Mouse (Mus musculus): ENCODE results near the gene Ramp2. TPM values are rescaled to one million over a fixed set of nuclear protein-coding genes. Genes with fewer than 3 reads are reported as not detected.
A peak's percentile ranks its signal among the peaks of the same experiment; 100 is the strongest.

The Ramp2 gene
- total RNA-seq, 2 experiments from 2014 or later: 40.4 to 44.7 TPM

DNA sequence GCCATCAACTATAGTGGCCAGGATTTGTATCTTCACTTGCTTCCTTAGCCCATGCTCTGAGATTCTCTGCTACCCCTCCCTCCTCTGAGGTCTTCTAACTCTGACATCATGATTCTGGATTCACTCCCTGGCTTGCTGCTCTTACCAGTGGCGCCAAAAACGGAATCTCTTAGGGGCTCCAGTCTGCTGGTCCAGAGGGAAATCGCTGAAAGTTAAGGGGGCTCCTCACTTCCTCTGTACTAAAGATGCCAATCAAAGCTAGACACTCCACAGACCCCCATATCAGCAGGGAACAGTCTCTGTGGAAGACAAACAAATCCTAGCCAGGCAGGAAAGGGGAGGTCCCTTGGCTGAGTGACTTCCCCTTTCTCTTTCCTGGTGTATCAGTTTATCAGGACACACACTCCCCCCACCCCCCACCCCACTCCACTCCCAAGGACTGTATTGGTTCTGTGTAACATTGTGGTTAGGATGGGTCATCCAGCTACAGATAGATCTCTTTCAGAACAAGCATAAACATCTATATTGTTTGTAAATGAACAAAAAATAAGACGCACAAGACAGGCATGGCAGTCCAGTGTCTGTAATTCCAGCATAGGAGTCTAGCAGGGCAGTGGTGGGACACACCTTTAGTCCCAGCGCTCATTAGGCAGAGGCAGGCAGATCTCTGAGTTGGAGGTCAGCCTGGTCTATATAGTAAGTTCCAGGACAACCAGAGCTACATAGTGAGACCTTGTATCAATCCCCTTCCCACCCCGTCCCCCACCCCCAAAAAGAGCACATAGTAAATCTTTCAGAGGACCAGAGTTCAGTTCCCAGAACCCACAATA is 13.6 kb upstream of the Ramp2 start:
- intact Hi-C loops (cut with DNase I): no loop called here
- no peak for DNase-seq (ENCODE audit: low spot score in 2 of 2)

DNA sequence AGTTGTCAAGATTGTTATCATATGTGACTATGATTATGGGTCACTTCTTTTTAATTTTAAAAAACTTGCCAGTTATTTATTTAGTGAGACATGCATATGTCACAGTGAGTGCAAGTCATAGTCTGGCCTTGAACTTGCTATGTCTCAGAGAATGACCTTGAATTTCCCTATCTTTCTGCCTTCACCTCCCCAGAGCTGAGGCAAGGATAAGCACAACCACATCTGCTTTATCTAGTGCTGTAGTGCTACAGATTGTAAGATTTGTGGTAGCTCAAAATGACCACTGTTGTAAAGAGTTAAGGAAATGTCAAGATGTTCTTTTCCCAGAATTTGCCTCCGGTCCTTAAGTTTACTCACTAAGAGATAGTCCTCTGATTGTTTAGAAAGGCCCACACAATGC is 12.6 kb upstream of the Ramp2 start:
- DNase-seq (ENCODE audit: low spot score in 2 of 2): no peak
- intact Hi-C loops (cut with DNase I): no loop called here

DNA sequence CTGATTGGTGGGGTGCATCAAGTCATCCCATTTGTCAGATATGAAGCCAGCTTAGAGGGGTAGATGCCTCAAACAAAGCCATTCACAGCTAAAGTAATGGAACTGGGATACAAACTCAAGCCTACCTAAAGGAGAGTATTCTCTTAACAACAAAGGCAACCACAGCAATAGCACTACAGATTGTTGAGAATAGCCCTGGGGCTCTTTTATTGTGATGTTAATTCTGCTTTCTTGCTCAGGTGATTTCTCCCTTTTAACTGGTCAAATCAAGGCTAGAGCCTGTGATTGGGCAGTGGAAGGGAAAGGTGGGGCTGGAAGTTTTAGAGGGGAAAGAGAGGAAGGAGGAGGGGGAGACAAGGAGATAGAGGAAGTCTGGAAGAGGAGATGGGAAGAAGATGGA is 11.7 kb upstream of the Ramp2 start:
- intact Hi-C loops (cut with DNase I): no loop called here
- no peak for DNase-seq (ENCODE audit: low spot score in 2 of 2)

DNA sequence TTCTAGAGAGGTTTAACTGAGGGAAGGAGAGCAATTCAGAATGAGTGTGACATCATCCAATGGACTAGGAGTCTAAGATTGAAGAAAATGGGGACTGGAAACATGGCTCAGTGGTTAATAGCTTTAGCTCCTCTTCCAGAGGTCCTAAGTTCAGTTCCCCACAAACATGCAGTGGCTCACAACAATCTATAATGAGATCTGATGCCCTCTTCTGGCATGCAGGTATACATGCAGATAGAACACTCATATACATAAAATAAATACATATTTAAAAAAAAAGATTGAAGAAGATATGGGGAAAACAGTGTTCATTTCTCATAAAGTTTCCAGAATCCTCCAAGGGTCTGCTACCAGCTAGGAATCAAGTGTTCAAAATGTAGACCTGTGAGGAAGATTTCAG is 10.4 kb upstream of the Ramp2 start:
- DNase-seq (ENCODE audit: low spot score in 2 of 2): no peak
- intact Hi-C loops (cut with DNase I): no loop called here

DNA sequence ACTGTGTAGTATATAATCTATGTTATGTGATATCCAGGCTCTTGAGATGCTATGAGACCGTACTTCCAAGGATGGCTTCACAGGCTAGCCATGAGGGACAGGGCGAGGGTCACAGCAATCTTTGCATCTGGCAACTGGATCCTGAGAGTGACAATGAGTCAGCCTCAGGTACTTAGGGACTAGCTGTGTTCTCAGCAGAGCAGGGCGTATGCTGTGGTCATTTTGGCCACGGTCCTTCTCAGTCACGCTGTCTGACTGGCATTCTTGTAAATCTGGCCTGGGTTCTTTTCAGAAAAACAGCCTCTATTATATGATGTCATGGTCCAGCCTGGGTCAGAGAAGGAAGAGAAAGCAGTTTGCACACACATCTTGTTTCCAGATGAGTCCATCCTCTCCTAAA is 9.0 kb upstream of the Ramp2 start:
- DNase-seq (ENCODE audit: low spot score in 2 of 2): no peak
- intact Hi-C loops (cut with DNase I): no loop called here

DNA sequence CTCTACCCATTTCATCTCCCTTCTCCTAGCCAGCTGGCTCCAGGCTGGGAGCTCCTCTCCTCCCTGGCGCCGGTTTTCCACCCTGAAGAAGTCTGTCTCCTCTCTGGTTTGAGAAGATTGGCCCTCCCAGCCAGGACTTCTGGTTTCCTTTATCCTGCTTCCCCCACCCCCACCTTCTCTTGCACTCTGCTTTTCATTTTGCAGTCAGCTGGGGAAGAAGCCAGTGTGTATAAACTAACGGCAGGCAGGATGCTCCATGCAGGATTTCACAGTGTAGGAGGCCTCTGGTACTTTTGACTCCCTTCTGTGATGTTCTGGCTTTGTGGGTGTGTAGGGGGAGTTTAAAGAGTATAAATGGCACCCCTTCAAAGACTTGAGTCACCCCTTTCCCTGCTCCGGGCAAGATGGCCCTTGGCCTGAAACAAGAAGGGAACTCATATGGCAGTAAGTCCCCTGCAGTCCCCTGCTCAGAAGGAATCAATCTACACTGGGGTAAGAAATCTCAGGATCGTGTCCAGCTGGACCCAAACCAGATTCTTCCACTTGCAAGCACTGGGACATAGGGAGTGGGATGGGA is 7.7 kb upstream of the Ramp2 start:
- peak in 1 of 2 experiments; percentile 17 for DNase-seq (ENCODE audit: low spot score in 2 of 2)
- intact Hi-C loops (cut with DNase I): no loop called here

DNA sequence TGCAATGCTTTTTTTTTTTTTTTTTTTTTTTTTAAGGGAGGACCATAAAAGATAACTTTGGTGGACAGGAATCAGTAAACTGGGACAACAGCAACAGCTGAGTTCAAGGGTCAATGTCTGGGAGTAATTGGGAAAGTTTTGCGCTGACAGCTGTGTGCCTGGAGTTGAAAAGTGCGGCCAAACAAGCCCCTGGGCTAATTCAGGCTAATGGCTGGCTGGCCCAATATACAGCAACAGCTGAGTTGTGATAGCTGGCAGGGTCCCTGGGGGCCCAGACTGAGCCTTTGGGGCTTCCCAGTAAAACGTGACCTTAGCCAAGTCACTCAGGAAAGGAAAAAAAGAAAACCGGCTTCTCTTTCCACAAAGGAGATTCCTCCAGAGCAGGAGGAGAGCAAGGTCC is 757 bp upstream of the Ramp2 start:
- DNase-seq (ENCODE audit: low spot score in 2 of 2): no peak
- intact Hi-C loops (cut with DNase I): no loop called here

DNA sequence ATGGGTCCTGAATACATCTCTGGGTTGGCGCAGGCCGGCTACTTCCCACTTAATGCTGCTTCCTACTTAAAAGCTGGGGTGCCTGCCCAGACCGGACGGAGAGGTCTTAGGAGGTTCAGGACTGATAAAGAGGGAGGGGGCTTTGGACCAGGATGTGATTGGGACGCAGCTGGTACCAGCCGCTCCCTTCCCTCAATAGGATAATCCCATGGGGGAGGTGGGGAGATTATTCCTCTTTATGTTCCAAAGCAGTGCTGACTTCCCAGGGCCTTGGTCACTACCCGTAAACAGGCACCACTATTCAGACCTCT is 829 bp downstream of the Ramp2 start:
- intact Hi-C loops (cut with DNase I): no loop called here
- no peak for DNase-seq (ENCODE audit: low spot score in 2 of 2)

DNA sequence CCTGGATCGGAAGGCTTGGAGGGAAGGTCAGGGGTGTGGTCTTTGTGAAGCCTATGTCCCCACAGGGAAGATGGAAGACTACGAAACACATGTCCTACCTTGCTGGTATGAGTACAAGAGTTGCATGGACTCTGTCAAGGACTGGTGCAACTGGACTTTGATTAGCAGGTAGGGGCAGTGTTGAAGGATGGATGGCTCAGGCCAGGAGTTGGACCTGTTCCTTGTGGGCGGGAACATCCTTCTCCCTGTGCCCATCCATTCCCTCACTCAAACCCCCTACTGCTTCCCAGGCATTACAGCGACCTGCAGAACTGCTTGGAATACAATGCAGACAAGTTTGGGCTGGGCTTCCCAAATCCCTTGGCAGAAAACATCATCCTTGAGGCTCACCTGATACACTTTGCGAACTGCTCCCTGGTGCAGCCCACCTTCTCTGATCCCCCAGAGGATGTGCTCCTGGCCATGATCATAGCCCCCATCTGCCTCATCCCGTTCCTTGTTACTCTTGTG is 1.7 kb downstream of the Ramp2 start:
- intact Hi-C loops (cut with DNase I): loop anchor here (1.0 kb wide), 1 partner anchor 35 kb away; no protein-coding TSS in a partner anchor
- DNase-seq (ENCODE audit: low spot score in 2 of 2): no peak

DNA sequence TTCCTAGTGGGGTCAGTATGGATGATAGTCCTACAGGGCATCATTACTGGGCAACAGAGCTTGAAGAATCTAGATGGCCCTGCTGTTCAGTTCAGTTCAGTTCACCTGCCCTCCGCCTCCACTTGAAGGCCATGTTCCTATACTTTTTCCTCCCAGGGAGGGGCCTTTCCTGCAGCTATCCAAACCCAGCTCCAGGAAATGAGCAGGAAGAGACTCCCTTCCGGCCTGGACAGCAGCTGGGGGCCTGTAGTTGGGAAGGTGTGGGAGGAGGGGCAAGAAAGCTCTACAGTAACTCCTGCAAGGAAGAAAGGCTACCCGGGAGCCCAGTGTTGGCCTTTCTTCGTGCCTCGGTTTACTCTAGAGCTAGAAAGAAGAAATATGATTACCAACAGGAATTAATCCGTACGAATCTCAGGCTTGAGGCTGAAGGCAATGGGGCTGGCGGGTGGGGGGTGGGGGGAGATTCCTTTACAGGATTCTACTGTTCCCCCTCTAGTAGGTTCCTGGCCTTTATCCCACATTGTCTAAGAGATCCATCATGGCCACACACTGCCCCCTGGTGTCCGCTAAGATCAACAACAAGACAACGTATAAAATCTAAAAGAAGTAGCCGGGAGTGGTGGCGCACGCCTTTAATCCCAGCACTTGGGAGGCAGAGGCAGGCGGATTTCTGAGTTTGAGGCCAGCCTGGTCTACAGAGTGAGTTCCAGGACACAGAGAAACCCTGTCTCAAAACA is 2.6 kb downstream of the Ramp2 start:
- intact Hi-C loops (cut with DNase I): loop anchor here (1.0 kb wide), 1 partner anchor 36 kb away; no protein-coding TSS in a partner anchor
- peak; percentile 60 to 70 for DNase-seq (ENCODE audit: low spot score in 2 of 2)

DNA sequence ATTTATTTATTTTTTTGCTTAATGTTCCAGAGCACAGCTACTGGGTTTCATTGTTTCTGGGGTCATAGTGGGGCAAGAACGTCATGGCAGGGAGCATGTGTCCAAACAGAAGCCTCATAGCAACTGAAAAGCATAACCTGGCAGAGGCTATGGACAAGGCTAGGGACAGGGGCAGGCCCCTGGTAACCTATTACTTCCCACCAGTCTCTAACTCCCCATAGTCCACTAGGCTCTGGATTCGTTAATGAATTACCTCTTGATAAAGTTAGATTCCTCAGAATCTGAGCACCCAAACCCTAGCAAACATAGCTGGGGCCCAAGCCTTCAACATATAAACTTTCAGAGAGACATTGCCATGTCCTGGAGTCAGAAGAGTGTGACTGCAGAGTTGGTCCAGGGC is 5.2 kb downstream of the Ramp2 start:
- intact Hi-C loops (cut with DNase I): no loop called here
- no peak for DNase-seq (ENCODE audit: low spot score in 2 of 2)

DNA sequence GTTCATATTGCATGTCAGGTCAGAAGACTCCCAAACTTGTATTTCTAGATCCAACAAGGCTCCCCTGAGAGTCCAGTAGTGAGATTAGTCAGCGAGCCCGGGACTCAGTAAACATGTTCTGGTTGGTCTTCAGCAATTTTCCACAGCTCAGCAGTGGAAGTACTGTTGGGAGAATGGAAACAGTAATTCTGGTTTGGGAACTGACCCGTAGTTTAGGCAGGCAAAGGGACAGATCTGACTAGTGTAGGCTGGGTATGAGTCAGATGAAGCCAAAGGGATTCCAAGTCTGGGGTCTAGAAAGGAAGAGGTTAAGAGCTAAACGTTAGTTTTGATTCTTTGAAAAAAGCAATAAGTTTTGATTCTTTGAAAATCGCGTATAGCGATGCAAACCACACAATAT is 7.1 kb downstream of the Ramp2 start:
- no peak for DNase-seq (ENCODE audit: low spot score in 2 of 2)
- intact Hi-C loops (cut with DNase I): loop anchor here (2.0 kb wide), 1 partner anchor 50 kb away; the partner anchor contains the start of gene Becn1

DNA sequence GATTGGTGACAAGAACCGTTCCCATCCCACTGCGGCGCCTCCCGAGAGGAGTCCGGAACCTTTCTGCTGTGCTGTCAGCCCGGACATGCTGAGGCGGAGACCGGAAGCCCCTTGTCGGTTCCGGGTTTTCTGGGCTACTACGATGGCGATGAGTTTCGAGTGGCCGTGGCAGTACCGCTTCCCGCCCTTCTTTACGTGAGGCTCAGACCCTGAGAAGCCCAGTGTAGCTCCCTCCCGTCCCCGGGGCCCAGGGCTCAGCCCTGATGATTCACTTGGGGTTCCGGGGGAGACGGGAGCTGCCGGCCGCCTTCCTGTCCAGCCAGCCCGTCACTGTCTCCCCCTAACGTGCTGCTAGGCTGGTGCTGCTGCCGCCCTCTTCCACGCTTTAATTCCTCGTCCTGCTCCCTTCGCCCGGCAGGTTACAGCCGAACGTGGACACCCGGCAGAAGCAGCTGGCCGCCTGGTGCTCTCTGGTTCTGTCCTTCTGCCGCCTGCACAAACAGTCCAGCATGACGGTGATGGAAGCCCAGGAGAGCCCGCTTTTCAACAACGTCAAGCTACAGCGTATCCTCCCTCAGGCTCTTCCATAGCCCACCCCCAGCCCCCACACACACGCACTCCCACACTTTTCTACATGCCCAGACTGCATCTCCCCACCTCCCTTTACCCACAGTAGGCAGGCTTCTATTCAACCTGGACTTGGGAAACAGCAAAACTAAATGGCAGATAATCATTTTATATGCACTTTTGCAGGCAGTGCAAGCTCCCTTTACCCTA is 8.0 kb downstream of the Ramp2 start, which contains the start of gene Vps25:
TSS of gene Vps25 (plus strand) at position 95 of the 777 bp plus-strand sequence.
- peak; percentile 84 to 85 for DNase-seq (ENCODE audit: low spot score in 2 of 2)
- intact Hi-C loops (cut with DNase I): loop anchor here (2.0 kb wide), 1 partner anchor 49 kb away; the partner anchor contains the start of gene Becn1

DNA sequence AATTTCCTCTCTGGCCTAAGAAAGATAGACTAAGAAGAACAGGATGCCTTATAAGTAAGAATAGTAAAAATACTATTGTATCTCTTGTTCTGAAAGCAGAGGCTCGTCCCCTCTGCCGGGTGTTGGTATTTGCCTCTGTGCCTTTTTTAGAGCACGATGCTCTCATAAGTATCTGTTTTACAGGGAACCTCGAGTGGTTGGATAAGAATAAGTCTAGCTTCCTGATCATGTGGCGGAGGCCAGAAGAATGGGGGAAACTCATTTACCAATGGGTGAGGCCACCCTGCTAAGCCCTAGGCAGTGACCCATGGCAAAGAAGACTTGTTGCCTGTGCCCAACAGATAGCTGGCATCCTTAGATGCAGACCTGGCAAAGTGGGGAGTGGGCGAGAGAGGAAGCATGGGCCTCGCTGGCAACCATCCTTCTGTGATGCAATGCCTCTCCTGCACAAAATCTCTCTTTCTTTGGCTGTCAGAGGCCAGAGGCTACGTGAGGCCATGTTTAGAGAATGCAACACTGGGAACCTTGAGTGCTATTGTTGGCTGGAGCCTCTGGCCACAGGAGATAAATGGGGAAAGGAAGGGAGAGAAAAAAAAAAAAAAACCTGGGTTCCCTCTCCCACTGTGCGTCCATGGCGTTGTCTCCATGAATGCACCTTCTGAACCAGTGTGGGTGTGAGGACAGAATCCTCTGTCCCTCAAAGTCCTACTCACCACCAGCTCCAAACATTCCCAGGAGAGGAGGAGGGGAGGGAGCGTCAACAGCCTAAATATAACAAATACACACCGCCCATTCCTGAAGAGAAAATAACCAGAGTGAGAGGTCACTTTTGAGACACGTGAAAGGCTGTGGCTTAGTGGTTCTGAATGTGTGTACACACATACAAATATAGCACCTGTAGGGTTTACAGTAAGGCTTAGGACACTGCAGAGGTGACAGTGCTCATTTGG is 10.3 kb downstream of the Ramp2 start:
- DNase-seq (ENCODE audit: low spot score in 2 of 2): no peak
- intact Hi-C loops (cut with DNase I): no loop called here

DNA sequence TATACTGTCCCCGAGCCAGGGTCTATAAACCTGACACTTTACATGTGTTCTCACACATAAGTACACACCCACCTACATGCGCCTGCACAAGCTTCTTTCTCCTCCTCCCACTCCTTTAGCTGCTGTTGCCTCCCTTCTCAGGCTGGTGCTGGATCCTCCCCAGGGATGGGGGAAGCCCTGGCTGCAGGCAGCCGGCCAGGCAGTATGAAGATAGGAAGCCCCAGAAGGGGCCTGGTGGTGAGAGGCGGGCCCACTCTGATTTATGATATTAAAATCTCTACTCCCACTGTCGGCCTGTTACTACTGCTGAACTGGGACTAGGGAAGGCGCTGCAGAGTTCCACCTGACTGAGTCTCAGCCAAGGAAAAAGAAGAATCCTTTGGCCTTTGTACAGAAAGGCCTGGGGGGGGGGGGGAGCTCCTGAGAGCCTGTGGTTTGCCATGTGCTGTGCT is 13.5 kb downstream of the Ramp2 start:
- peak; percentile 72 to 83 for DNase-seq (ENCODE audit: low spot score in 2 of 2)
- intact Hi-C loops (cut with DNase I): no loop called here

DNA sequence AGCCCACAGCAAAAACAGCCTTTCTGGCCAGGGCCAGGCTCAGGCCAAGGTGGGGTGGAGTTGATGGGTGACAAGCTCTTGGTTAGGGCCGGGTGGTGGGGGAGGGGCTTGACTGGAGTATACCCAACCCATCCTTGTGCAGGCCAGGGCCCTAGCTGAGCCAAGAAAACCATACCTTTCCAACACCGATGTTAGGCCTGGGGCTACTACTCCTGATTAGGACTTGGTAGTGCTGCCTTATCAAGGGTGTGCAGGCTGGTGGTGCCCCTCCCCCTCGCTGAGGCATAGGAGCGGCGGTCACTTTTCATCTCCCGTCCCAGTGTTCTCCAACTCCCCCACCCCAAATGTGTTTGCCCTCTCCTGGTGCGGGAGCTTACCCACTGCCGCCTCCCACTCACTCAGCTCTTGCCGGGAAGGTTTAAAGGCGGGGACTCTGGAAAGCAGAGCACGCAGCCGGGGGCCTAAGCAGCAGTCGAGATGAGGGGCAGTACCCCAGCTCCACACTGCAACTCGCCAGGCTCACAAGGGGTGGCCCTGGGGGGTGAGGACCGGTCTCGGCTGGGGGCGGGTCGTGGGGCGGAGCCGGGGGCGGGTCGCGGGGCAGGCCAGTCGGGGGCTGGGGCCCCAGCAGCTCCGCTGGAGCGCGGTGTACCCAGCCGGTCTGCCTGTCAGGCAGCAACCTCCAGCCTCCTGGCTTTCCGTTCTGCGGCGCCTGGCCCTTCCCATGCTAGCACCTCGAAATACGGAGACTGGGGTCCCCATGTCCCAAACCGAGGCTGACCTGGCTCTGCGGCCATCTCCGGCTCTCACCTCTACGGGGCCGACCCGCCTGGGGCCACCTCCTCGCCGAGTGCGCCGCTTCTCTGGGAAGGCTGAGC is 14.4 kb downstream of the Ramp2 start, which contains the start of gene Wnk4:
TSS of gene Wnk4 (plus strand) at position 620 of the 878 bp plus-strand sequence.
- intact Hi-C loops (cut with DNase I): no loop called here
- no peak for DNase-seq (ENCODE audit: low spot score in 2 of 2)

DNA sequence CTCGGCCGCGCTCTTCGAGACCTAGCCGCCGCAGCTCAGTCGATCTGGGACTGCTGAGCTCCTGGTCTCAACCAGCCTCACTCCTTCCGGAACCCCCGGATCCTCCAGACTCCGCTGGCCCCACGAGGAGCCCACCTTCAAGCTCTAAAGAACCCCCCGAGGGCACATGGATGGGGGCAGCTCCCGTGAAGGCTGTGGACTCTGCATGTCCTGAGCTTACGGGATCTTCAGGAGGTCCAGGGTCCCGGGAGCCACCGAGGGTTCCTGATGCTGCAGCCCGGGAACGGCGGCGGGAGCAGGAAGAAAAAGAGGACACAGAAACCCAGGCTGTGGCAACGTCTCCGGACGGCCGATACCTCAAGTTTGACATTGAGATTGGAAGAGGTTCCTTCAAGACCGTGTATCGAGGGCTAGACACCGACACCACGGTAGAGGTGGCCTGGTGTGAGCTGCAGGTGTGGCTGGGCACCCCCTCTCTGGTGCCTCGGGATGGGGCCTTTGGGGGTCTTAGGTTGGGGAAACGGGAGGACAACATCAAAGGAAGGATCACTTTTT is 15.1 kb downstream of the Ramp2 start:
- no peak for DNase-seq (ENCODE audit: low spot score in 2 of 2)
- intact Hi-C loops (cut with DNase I): no loop called here

Measured in left cerebral cortex, postnatal 14 days (tissue).